Mouse (Mus musculus) hindbrain, postnatal 0 days (tissue): ENCODE data around the gene Nrxn1. TPM values are rescaled to one million over a fixed set of nuclear protein-coding genes. Genes with fewer than 3 reads are reported as not detected.
A peak's percentile ranks its signal among the peaks of the same experiment; 100 is the strongest.

Experiments
- ATAC-seq: fragments of 200-750 bp; cut with Nextera tagmentation; 2 replicates; pipeline ENCODE4 v1.8.0; 2017; ENCODE audit warnings: mild to moderate bottlenecking, moderate TSS enrichment, moderate library complexity
- DNase-seq: peaks from one replicate; pipeline ENCODE4 v3.0.0-alpha.2; 2015; ENCODE audit warnings: low spot score
- H3K27ac ChIP-seq: fragments of 300-500 bp; sonication (generic); 2 replicates; pipeline ENCODE4 v1.5.1; 2014; ENCODE audit warnings: mild to moderate bottlenecking
- H3K27me3 ChIP-seq: fragments of 300-500 bp; sonication (generic); 2 replicates; pipeline ENCODE4 v1.6.1; 2014; ENCODE audit warnings: low read length, mixed read lengths; ENCODE audit not compliant: insufficient read depth
- H3K36me3 ChIP-seq: fragments of 300-500 bp; sonication (generic); 2 replicates; pipeline ENCODE4 v1.6.1; 2014; ENCODE audit warnings: low read length, mixed read lengths; ENCODE audit not compliant: insufficient read depth
- H3K4me1 ChIP-seq: fragments of 300-500 bp; sonication (generic); 2 replicates; pipeline ENCODE4 v1.6.1; 2014; ENCODE audit warnings: antibody characterized with exemption, low read length, mixed read lengths; ENCODE audit not compliant: insufficient read depth
- H3K4me2 ChIP-seq: fragments of 300-500 bp; sonication (generic); 2 replicates; pipeline ENCODE4 v1.6.1; 2014; ENCODE audit warnings: low read depth, mild to moderate bottlenecking, low read length, moderate library complexity, mixed read lengths
- H3K4me3 ChIP-seq: fragments of 300-500 bp; sonication (generic); 2 replicates; pipeline ENCODE4 v1.5.1; 2014; ENCODE audit warnings: low read length
- H3K9ac ChIP-seq: fragments of 300-500 bp; sonication (generic); replicated peaks from 2 replicates; pipeline ENCODE4 v1.6.1; 2014; ENCODE audit warnings: mild to moderate bottlenecking, low read length, moderate library complexity, mixed read lengths
- H3K9me3 ChIP-seq: fragments of 300-500 bp; sonication (generic); 2 replicates; pipeline ENCODE4 v1.6.1; 2016; ENCODE audit warnings: low read length, mixed read lengths
- CTCF ChIP-seq: IDR thresholded peaks from 2 replicates; pipeline ENCODE4 v1.5.1; 2016; ENCODE audit warnings: antibody characterized with exemption, control low read depth, low read depth
- WGBS: fragments of 180-500 bp; shearing (Covaris S2); extraction: QIAGEN DNeasy Blood & Tissue Kit; methylation state at CpG from one replicate; pipeline ENCODE4 v1.1.7; 2014; 5-methylcytosine and 5-hydroxymethylcytosine counted together
- polyA plus RNA-seq: library from polyadenylated mRNA; unstranded; fragments of >200 nt; fragmentation: Nextera tagmentation; extraction: Ambion mirVana; gene quantifications from 2 replicates; pipeline ENCODE4 v1.2.1, GENCODE M21; 2015
- total RNA-seq: library from RNA; depleted of rRNA; stranded (reverse); fragments of >200 nt; gene quantifications from 2 replicates; pipeline ENCODE4 v1.2.3, GENCODE M21; 2014

Gene Nrxn1
- total and polyA plus RNA-seq, 2 experiments from 2014 or later, result 217 to 487 TPM

DNA sequence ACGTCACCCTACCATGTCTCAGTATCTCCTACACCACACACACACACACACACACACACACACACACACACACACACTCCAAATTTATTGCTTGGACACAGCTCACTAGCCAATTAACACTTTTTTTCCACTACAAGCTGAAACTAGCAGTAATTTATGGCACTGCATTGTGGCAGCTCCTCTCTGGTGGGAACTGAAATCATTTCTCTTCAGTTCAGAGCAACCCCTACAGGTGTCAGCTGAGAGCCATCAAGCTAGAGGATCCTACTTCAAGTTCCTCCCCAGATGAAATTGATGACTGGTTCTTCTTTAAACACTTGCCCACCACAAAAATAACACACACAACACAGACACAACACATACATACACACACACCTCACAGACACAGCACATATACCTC is 2.2 kb downstream of the Nrxn1 start:
- H3K4me3 ChIP-seq, result peak overlapping the region; percentile 69
- no peaks in the 10 kb centered on the region for H3K27me3 ChIP-seq
- H3K27ac ChIP-seq, result no peak overlapping the region
- DNase-seq (peak; percentile 70), ATAC-seq (no peak)
- H3K4me2 ChIP-seq, result peak overlapping the region; percentile 56
- peaks cover 9% of the 10 kb centered on the region; the same call in 1 of the 2 replicates for H3K9me3 ChIP-seq
- peak; percentile 59 for TF ChIP-seq CTCF
- H3K9ac ChIP-seq, result peak overlapping the region; percentile 43
- H3K4me1 ChIP-seq, result peaks cover 6% of the 10 kb centered on the region; the same call in 1 of the 2 replicates
- WGBS, result 52% methylated on average over 1 of the region's 1 CpGs
- peaks cover 14% of the 10 kb centered on the region; the same call in 1 of the 2 replicates for H3K36me3 ChIP-seq

DNA sequence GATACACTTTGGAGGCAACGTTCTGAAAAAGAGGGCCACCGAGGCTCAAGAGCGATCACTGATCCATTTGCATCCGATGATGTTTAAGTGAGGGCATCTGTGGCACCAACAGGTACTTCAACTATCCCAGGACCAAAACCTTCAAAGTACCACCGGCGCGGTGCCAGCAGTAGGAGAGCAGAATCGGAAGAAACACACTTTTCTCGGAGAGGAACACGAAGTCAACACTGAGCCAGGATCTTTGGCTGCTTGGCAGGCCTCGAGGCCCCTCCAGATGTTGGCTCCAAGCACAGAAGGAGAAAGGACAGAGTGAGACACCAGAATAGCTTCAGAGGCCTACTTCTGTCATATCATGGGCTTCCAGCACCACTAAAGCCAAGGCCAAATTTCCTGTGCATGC is 3.9 kb downstream of the Nrxn1 start:
- Histone ChIP-seq H3K36me3 (peaks cover 14% of the 10 kb centered on the region; the same call in 1 of the 2 replicates), H3K27ac (no peak overlapping the region; the same call in 1 of the 2 replicates), H3K9me3 (peaks cover 9% of the 10 kb centered on the region; the same call in 1 of the 2 replicates), H3K27me3 (no peaks in the 10 kb centered on the region), H3K9ac (no peak overlapping the region), H3K4me2 (peak overlapping the region; percentile 56; the same call in 1 of the 2 replicates), H3K4me1 (peaks cover 6% of the 10 kb centered on the region; the same call in 1 of the 2 replicates), H3K4me3 (no peak overlapping the region)
- DNase-seq (no peak), ATAC-seq (no peak)
- 88% methylated on average over 11 of the region's 11 CpGs for WGBS
- no peak for TF ChIP-seq CTCF

DNA sequence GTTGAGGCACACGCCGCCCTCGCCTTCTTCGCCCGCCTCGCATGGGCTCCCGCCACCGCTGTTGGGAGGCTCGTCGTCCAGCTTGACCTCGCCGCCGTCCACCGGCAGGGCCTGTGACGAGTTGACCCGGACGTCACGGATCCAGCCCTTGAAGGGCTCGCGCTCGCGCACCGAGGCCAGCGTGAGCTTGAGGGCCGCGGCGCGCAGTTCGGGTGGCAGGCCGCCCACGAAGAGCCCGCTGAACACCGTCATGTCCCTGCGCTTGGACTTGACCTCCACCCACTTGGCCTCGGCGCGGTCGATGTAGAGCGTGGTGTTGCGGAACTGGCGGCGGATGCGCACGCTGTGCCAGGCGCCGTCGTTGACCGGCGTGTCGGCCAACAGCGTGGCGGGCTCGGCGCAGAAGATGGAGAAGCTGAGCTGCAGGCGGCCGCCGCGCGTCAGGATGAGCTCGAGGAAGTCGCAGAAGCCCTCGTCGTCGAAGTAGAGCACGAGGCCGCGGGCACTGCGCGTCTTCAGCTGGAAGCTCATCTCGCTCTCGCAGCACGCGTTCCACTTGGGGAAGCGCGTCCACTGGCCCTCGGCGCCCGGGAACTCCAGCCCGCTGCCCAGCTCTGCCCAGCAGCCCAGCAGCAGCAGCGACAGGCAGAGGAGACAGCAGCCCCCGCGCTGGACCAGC is 4.7 kb downstream of the Nrxn1 start:
- no peaks in the 10 kb centered on the region for H3K27me3 ChIP-seq
- peaks cover 6% of the 10 kb centered on the region; the same call in 1 of the 2 replicates for H3K4me1 ChIP-seq
- no peak for TF ChIP-seq CTCF
- DNase-seq (no peak), ATAC-seq (no peak)
- H3K27ac ChIP-seq, result no peak overlapping the region
- peaks cover 14% of the 10 kb centered on the region; the same call in 1 of the 2 replicates for H3K36me3 ChIP-seq
- no peak overlapping the region; the same call in 1 of the 2 replicates for H3K4me2 ChIP-seq
- 80% methylated on average over 78 of the region's 82 CpGs for WGBS
- H3K9me3 ChIP-seq, result peaks cover 9% of the 10 kb centered on the region; the same call in 1 of the 2 replicates
- H3K9ac ChIP-seq, result no peak overlapping the region
- H3K4me3 ChIP-seq, result peak overlapping the region; percentile 24; the same call in 1 of the 2 replicates

DNA sequence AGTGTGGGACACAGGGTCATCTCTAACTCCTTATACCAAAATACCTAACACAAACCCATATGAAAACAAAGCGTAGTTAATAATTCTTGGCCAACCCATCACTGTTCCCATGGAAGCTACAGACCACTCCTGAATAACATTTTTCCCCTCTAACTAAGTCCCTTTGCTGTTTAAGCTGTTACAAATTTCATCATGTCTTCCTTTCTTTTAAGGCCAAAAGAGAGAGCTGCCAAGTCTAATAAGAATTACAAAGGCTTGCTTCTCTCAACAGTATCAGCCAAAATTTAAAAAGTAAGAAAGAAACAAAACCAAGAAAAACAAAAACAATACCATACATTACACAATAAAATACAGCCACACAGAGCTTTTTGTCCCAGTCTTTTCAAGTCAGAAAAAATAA is 6.5 kb downstream of the Nrxn1 start:
- DNase-seq, result peak; percentile 26
- 38% methylated on average over 1 of the region's 1 CpGs for WGBS
- H3K4me3 ChIP-seq, result peak overlapping the region; percentile 24
- H3K27me3 ChIP-seq, result no peaks in the 10 kb centered on the region
- H3K4me2 ChIP-seq, result peak overlapping the region; percentile 53
- peaks cover 9% of the 10 kb centered on the region; the same call in 1 of the 2 replicates for H3K9me3 ChIP-seq
- peaks cover 6% of the 10 kb centered on the region; the same call in 1 of the 2 replicates for H3K4me1 ChIP-seq
- no peak overlapping the region; the same call in 1 of the 2 replicates for H3K9ac ChIP-seq
- no peak for TF ChIP-seq CTCF
- no peak overlapping the region for H3K27ac ChIP-seq
- ATAC-seq, result no peak
- peaks cover 14% of the 10 kb centered on the region; the same call in 1 of the 2 replicates for H3K36me3 ChIP-seq

DNA sequence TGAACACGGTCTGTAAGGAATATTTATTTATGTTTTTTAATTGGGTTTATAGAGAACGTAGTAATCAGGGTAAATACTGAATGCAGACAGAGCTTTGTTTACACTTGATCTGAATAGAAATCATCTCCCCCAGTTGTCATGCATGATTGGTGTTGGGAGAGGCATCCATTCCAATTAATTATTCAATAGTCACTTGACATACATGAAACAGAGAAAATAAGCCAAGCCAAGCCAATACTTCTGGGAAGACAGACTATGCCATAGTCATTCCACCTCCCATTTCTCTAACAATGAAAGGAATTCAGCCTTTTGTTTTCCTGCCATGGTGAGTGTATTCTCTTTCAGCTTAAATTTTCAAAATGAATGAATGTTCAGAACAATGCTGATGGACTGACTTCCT is 7.5 kb downstream of the Nrxn1 start:
- DNase-seq, result no peak
- Histone ChIP-seq H3K9ac (no peak overlapping the region), H3K27ac (no peak overlapping the region), H3K4me1 (peaks cover 6% of the 10 kb centered on the region; the same call in 1 of the 2 replicates), H3K4me3 (peak overlapping the region; percentile 24), H3K4me2 (peak overlapping the region; percentile 53), H3K36me3 (peaks cover 14% of the 10 kb centered on the region; the same call in 1 of the 2 replicates), H3K27me3 (no peaks in the 10 kb centered on the region), H3K9me3 (peaks cover 9% of the 10 kb centered on the region; the same call in 1 of the 2 replicates)
- ATAC-seq, result no peak
- 31% methylated on average over 2 of the region's 2 CpGs for WGBS
- TF ChIP-seq CTCF, result no peak

DNA sequence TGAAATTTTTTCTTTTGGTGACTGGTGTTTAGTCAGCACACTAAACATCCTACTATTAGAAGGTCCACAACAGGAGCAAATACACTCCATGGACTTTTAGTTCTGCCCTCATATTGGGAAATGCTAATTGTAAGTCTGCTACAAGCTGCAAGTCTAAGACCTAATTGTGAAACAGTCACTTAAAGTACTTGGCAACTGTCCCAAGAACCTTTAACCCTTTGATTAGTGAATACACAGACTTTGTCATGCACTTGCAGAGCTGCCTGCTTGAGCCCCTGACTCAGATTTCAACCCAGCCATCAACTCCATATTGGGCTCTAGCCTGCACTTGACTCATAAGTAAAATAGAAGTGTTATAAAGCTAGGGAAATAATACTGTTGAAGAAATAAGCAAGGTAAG is 13.8 kb downstream of the Nrxn1 start:
- no peak for ATAC-seq
- H3K27ac ChIP-seq, result no peak overlapping the region
- peak; percentile 43 for DNase-seq
- H3K9ac ChIP-seq, result no peak overlapping the region
- no peaks in the 10 kb centered on the region for H3K9me3 ChIP-seq
- no peaks in the 10 kb centered on the region for H3K4me1 ChIP-seq
- no peak overlapping the region for H3K4me3 ChIP-seq
- no peak overlapping the region for H3K4me2 ChIP-seq
- H3K36me3 ChIP-seq, result no peaks in the 10 kb centered on the region
- no peaks in the 10 kb centered on the region for H3K27me3 ChIP-seq
- TF ChIP-seq CTCF, result no peak

DNA sequence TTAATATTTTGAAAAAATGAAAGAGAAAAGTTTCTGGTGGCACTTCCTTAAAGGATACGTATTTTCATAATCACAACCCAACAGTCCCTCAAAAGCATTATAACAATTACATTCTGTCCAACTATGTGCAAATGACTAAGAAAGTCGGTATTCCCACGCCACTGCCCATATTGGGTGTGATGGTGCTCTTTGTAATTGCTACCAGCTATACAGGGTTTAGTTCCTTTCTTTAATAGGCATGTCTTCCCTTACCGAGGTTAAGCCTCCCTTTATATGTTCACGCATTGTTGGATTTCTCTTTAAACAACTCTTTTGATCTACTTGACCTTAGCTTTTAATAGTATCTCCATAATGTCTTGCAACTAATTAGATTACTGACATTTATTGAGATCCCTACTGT is 18.1 kb downstream of the Nrxn1 start:
- Histone ChIP-seq H3K9ac (no peak overlapping the region), H3K27me3 (no peaks in the 10 kb centered on the region), H3K36me3 (no peaks in the 10 kb centered on the region), H3K27ac (no peak overlapping the region), H3K9me3 (no peaks in the 10 kb centered on the region), H3K4me2 (no peak overlapping the region), H3K4me3 (no peak overlapping the region), H3K4me1 (no peaks in the 10 kb centered on the region)
- ATAC-seq (no peak), DNase-seq (no peak)
- WGBS, result 56% methylated on average over 5 of the region's 5 CpGs
- no peak for TF ChIP-seq CTCF
